10 mouse cellular contexts compared by ENCODE assay signal in genomic region chr16:90176472-90176871, GRCm38 (mm10). TPM values are rescaled to one million over a fixed set of nuclear protein-coding genes. Genes with fewer than 3 reads are reported as not detected.
A peak's percentile ranks its signal among the peaks of the same experiment; 100 is the strongest.
DNase-seq lines count a peak whose midpoint lies in the region; ATAC-seq and TF ChIP-seq lines count a peak whose summit lies in the region.
"Had no signal": no experiment of that assay in that cellular context is flagged by ENCODE, and none has a peak within 500 bp of the region (broad histone marks: within the 10 kb centered on the region; RNA-seq: fewer than 3 reads in every experiment).

No protein-coding gene starts in this region.

- ATAC-seq in heart, postnatal 0 days (ENCODE audit: insufficient read depth, low read depth) = peak; percentile 17; the same call in 1 of the 2 replicates
- ATAC-seq in hindbrain, embryonic 15.5 days (ENCODE audit: low FRiP score, low read depth) = peak; percentile 79
- peak; percentile 84 for ATAC-seq in midbrain, postnatal 0 days (ENCODE audit: low FRiP score)
- no peak for ATAC-seq in liver, embryonic 12.5 days

- no peak overlapping the region for H3K9ac ChIP-seq in heart, postnatal 0 days (replicated peaks; ENCODE audit: low read depth, low read length)
- no peak overlapping the region for H3K9ac ChIP-seq in hindbrain, embryonic 15.5 days
- no peak overlapping the region for H3K9ac ChIP-seq in midbrain, postnatal 0 days (replicated peaks; ENCODE audit: low read length, poor library complexity, severe bottlenecking)
- H3K9ac ChIP-seq in liver, embryonic 12.5 days = no peak overlapping the region

- TF ChIP-seq CTCF in heart, postnatal 0 days (IDR thresholded peaks at IDR 0.05; ENCODE audit: low read depth) = no peak
- TF ChIP-seq CTCF in midbrain, postnatal 0 days (IDR thresholded peaks at IDR 0.05) = peak; percentile 63

- H3K27ac ChIP-seq in heart, postnatal 0 days (ENCODE audit: low read depth) = no peak overlapping the region
- H3K27ac ChIP-seq in heart, embryonic 10.5 days = no peak overlapping the region
- no peak overlapping the region for H3K27ac ChIP-seq in hindbrain, embryonic 15.5 days (replicated peaks)
- peak overlapping the region; percentile 57 for H3K27ac ChIP-seq in midbrain, postnatal 0 days (ENCODE audit: low read depth, low read length)
- no peak overlapping the region for H3K27ac ChIP-seq in liver, embryonic 12.5 days

- H3K4me3 ChIP-seq in heart, postnatal 0 days (ENCODE audit: low read depth, low read length) = no peak overlapping the region
- no peak overlapping the region for H3K4me3 ChIP-seq in heart, embryonic 10.5 days
- no peak overlapping the region for H3K4me3 ChIP-seq in hindbrain, embryonic 15.5 days
- H3K4me3 ChIP-seq in midbrain, postnatal 0 days (ENCODE audit: low read depth, low read length) = no peak overlapping the region
- no peak overlapping the region for H3K4me3 ChIP-seq in liver, embryonic 12.5 days

- H3K4me1 ChIP-seq in heart, postnatal 0 days (ENCODE audit: control insufficient read depth, insufficient read depth) = no peaks in the 10 kb centered on the region
- H3K4me1 ChIP-seq in heart, embryonic 10.5 days = no peaks in the 10 kb centered on the region
- peaks cover 10% of the 10 kb centered on the region for H3K4me1 ChIP-seq in hindbrain, embryonic 15.5 days (replicated peaks)
- H3K4me1 ChIP-seq in midbrain, postnatal 0 days (ENCODE audit: insufficient read depth, low read length) = 0 out of 2 replicates have a peak, but pooled peaks cover under 1% of the 10 kb centered on the region
- peaks cover 23% of the 10 kb centered on the region; the same call in 1 of the 2 replicates for H3K4me1 ChIP-seq in liver, embryonic 12.5 days

- no peaks in the 10 kb centered on the region for H3K9me3 ChIP-seq in heart, postnatal 0 days (replicated peaks; ENCODE audit: control insufficient read depth, low read length)
- no peaks in the 10 kb centered on the region for H3K9me3 ChIP-seq in heart, embryonic 10.5 days
- no peaks in the 10 kb centered on the region for H3K9me3 ChIP-seq in hindbrain, embryonic 15.5 days
- no peaks in the 10 kb centered on the region for H3K9me3 ChIP-seq in midbrain, postnatal 0 days (ENCODE audit: low read length)
- no peaks in the 10 kb centered on the region for H3K9me3 ChIP-seq in liver, embryonic 12.5 days (replicated peaks)

- H3K36me3 ChIP-seq in heart, postnatal 0 days (replicated peaks; ENCODE audit: control insufficient read depth, insufficient read depth, low read length) = no peaks in the 10 kb centered on the region
- no peaks in the 10 kb centered on the region for H3K36me3 ChIP-seq in heart, embryonic 10.5 days
- no peaks in the 10 kb centered on the region for H3K36me3 ChIP-seq in hindbrain, embryonic 15.5 days
- no peaks in the 10 kb centered on the region for H3K36me3 ChIP-seq in midbrain, postnatal 0 days (ENCODE audit: insufficient read depth, low read length)
- H3K36me3 ChIP-seq in liver, embryonic 12.5 days = no peaks in the 10 kb centered on the region

- no peak overlapping the region for H3K4me2 ChIP-seq in heart, postnatal 0 days (ENCODE audit: low read depth, low read length)
- peak overlapping the region; percentile 31 for H3K4me2 ChIP-seq in hindbrain, embryonic 15.5 days
- peak overlapping the region; percentile 21 for H3K4me2 ChIP-seq in midbrain, postnatal 0 days (ENCODE audit: low read depth, low read length, poor library complexity, severe bottlenecking)
- no peak overlapping the region for H3K4me2 ChIP-seq in liver, embryonic 12.5 days

- TF ChIP-seq EP300 in heart, postnatal 0 days (IDR thresholded peaks at IDR 0.05; ENCODE audit: low read depth) = no peak

- DNase-seq in heart, postnatal 0 days (ENCODE audit: low spot score) = no peak
- no peak for DNase-seq in heart, embryonic 10.5 days (ENCODE audit: low spot score)
- peak; percentile 74 for DNase-seq in brain, embryonic 18.5 days (ENCODE audit: low read depth, low spot score)
- DNase-seq in midbrain, postnatal 0 days (ENCODE audit: low spot score) = peak; percentile 86
- DNase-seq in spleen, postnatal 4 days (ENCODE audit: low spot score in 2 of 2) = no peak
- no peak for DNase-seq in heart, adult 8-10 months (ENCODE audit: low spot score)
- DNase-seq: kidney, postnatal 4 days; thymus, adult 18-20 months had no signal

- no peaks in the 10 kb centered on the region for H3K27me3 ChIP-seq in heart, postnatal 0 days (ENCODE audit: control insufficient read depth, insufficient read depth, low read length)
- no peaks in the 10 kb centered on the region for H3K27me3 ChIP-seq in heart, embryonic 10.5 days (ENCODE audit: insufficient read depth, poor library complexity, severe bottlenecking)
- H3K27me3 ChIP-seq in hindbrain, embryonic 15.5 days = no peaks in the 10 kb centered on the region
- H3K27me3 ChIP-seq in midbrain, postnatal 0 days (ENCODE audit: insufficient read depth, low read length) = no peaks in the 10 kb centered on the region
- 0 out of 2 replicates have a peak, but pooled peaks cover 3% of the 10 kb centered on the region for H3K27me3 ChIP-seq in liver, embryonic 12.5 days (replicated peaks)

- 31% methylated on average over 10 of the region's 10 CpGs for WGBS in heart, postnatal 0 days
- 56% methylated on average over 10 of the region's 10 CpGs for whole genome bisulfite sequencing in heart, embryonic 10.5 days
- WGBS in hindbrain, embryonic 15.5 days = 22% methylated on average over 10 of the region's 10 CpGs
- WGBS in midbrain, postnatal 0 days = 15% methylated on average over 10 of the region's 10 CpGs
- 65% methylated on average over 10 of the region's 10 CpGs for WGBS in liver, embryonic 12.5 days (ENCODE audit: insufficient replicate concordance)

RNA-seq across cellular contexts. Expression of gene Tiam1, which starts 32.9 kb away (rescaled TPM):
- 2.6 and 5.7 TPM in 2 replicates for total RNA-seq in heart, postnatal 0 days (2014; rRNA removed; ENCODE audit: low replicate concordance)
- 3.6 and 5.5 TPM in 2 replicates for polyA plus RNA-seq in heart, postnatal 0 days (2015; fragmentation: Nextera tagmentation; extraction: Ambion mirVana)
- polyA plus RNA-seq in heart, embryonic 10.5 days (2016; fragmentation: Nextera tagmentation; extraction: Ambion mirVana) = 13.3 and 16.4 TPM in 2 replicates
- polyA plus RNA-seq in hindbrain, embryonic 15.5 days (2015; fragmentation: Nextera tagmentation; extraction: Ambion mirVana) = 23.8 and 27.3 TPM in 2 replicates
- 26.3 and 26.9 TPM in 2 replicates for total RNA-seq in midbrain, postnatal 0 days (2014; rRNA removed)
- polyA plus RNA-seq in midbrain, postnatal 0 days (2015; fragmentation: Nextera tagmentation; extraction: Ambion mirVana) = 15.5 and 17.6 TPM in 2 replicates
- 6.7 and 9.7 TPM in 2 replicates for polyA plus RNA-seq in liver, embryonic 12.5 days (2016; fragmentation: Nextera tagmentation; extraction: Ambion mirVana)
- total RNA-seq in heart, adult 8-10 months (2022) = 1 to 10 TPM; 4.7 to 7.3 (median 6.7) TPM

RNA-seq across cellular contexts. Expression of gene Sod1, which starts 44.1 kb away (rescaled TPM):
- total RNA-seq in heart, postnatal 0 days (2014; rRNA removed; ENCODE audit: low replicate concordance) = 155 and 222 TPM in 2 replicates
- 1,411 and 1,533 TPM in 2 replicates for polyA plus RNA-seq in heart, postnatal 0 days (2015; fragmentation: Nextera tagmentation; extraction: Ambion mirVana)
- polyA plus RNA-seq in heart, embryonic 10.5 days (2016; fragmentation: Nextera tagmentation; extraction: Ambion mirVana) = 1,054 and 1,279 TPM in 2 replicates
- 957 and 969 TPM in 2 replicates for polyA plus RNA-seq in hindbrain, embryonic 15.5 days (2015; fragmentation: Nextera tagmentation; extraction: Ambion mirVana)
- 175 and 183 TPM in 2 replicates for total RNA-seq in midbrain, postnatal 0 days (2014; rRNA removed)
- polyA plus RNA-seq in midbrain, postnatal 0 days (2015; fragmentation: Nextera tagmentation; extraction: Ambion mirVana) = 1,236 and 1,259 TPM in 2 replicates
- 1,290 and 1,294 TPM in 2 replicates for polyA plus RNA-seq in liver, embryonic 12.5 days (2016; fragmentation: Nextera tagmentation; extraction: Ambion mirVana)
- total RNA-seq in heart, adult 8-10 months (2022) = 100 to 1,000 TPM; 552 to 637 (median 573) TPM

Comparison
In these comparisons a context has a peak if more than half of its experiments do, and no peak if none do; other contexts are left out.
1. DNase-seq: peak in brain, embryonic 18.5 days (single experiment) and midbrain, postnatal 0 days (single experiment); none in heart, postnatal 0 days (single experiment), heart, embryonic 10.5 days (single experiment), spleen, postnatal 4 days (0 of 2) and heart, adult 8-10 months (single experiment).
2. H3K4me2 ChIP-seq: peak in hindbrain, embryonic 15.5 days (single experiment) and midbrain, postnatal 0 days (single experiment); none in heart, postnatal 0 days (single experiment) and liver, embryonic 12.5 days (single experiment).